Comparison of ENCODE assay signal across 8 mouse cellular contexts in genomic region chr19:45560153-45560890, GRCm38 (mm10). TPM values are rescaled to one million over a fixed set of nuclear protein-coding genes. Genes with fewer than 3 reads are reported as not detected.
A peak's percentile ranks its signal among the peaks of the same experiment; 100 is the strongest.
DNase-seq lines count a peak whose midpoint lies in the region; ATAC-seq and TF ChIP-seq lines count a peak whose summit lies in the region.

Gene Poll (minus strand): TSS chr19:45560531.
Gene Gm17018 (plus strand): TSS chr19:45560615.

- peak within 1 kb of the TSS; percentile 81 for H3K27ac ChIP-seq in hindbrain, embryonic 13.5 days

- ATAC-seq in Patski = peak; percentile 67
- peak; percentile 93 for ATAC-seq in hindbrain, embryonic 13.5 days (ENCODE audit: low FRiP score)

- CTCF ChIA-PET in Patski (lab: Charles Lee) = interaction anchor here (2.0 kb wide), 1 partner anchor 14 kb away, joined by 8 read pairs; no protein-coding TSS in a partner anchor

- POLR2A ChIA-PET in Patski (lab: Charles Lee) = interaction anchor here (0.6 kb wide), 1 partner anchor 365 kb away, joined by 3 read pairs; no protein-coding TSS in a partner anchor

- H3K27me3 ChIP-seq in Patski = no peaks in the 10 kb centered on the region
- H3K27me3 ChIP-seq in hindbrain, embryonic 13.5 days = no peaks in the 10 kb centered on the region

- peaks cover 13% of the 10 kb centered on the region; the same call in 1 of the 2 replicates for H3K36me3 ChIP-seq in hindbrain, embryonic 13.5 days

- in situ Hi-C loops in Patski (cut with MboI; ENCODE audit: low pct_unique_long_range_greater_than_20kb) = no loop called here

- WGBS in hindbrain, embryonic 13.5 days = under 1% methylated on average over 30 of the region's 35 CpGs

- peak within 1 kb of the TSS; percentile 99 for H3K4me2 ChIP-seq in hindbrain, embryonic 13.5 days

- H3K4me3 ChIP-seq in hindbrain, embryonic 13.5 days = peak within 1 kb of the TSS; percentile 74

- peak within 1 kb of the TSS; percentile 86 for H3K9ac ChIP-seq in hindbrain, embryonic 13.5 days

- no peaks in the 10 kb centered on the region for H3K9me3 ChIP-seq in hindbrain, embryonic 13.5 days

- TF ChIP-seq CTCF in Patski (IDR thresholded peaks at IDR 0.05) = no peak

- no peak for DNase-seq in Patski (ENCODE audit: low read depth, low spot score)
- DNase-seq in cerebellum, postnatal 14 days = peak; percentile 87
- peak; percentile 72 to 77 for DNase-seq in frontal cortex, postnatal 14 days (ENCODE audit: low spot score in 2 of 2)
- DNase-seq in left cerebral cortex, adult 11 months (ENCODE audit: low spot score) = peak; percentile 73
- DNase-seq in lung, postnatal 36 days = peak; percentile 90
- peak; percentile 90 for DNase-seq in retina, embryonic 14.5 days (ENCODE audit: low spot score)
- peak; percentile 78 for DNase-seq in thymus, postnatal 4 days

- peaks cover 24% of the 10 kb centered on the region for H3K4me1 ChIP-seq in hindbrain, embryonic 13.5 days (replicated peaks)

RNA-seq across cellular contexts. Expression of gene Poll, which starts in this region (rescaled TPM):
- polyA plus RNA-seq in Patski (2021) = 21.3 TPM
- polyA plus RNA-seq in hindbrain, embryonic 13.5 days (2015; fragmentation: Nextera tagmentation; extraction: Ambion mirVana) = 13.5 and 14.6 TPM in 2 replicates

RNA-seq across cellular contexts. Expression of gene Gm17018, which starts in this region (rescaled TPM):
- polyA plus RNA-seq in Patski (2021) = 71.7 TPM
- 61.8 and 73.4 TPM in 2 replicates for polyA plus RNA-seq in hindbrain, embryonic 13.5 days (2015; fragmentation: Nextera tagmentation; extraction: Ambion mirVana)
